Mouse (Mus musculus) C2C12 (cell line): ENCODE data around the gene Hjurp.

Source experiments
- CEBPB ChIP-seq: IDR thresholded peaks from one replicate; pipeline ENCODE4 v1.6.1; 2011; ENCODE audit warnings: low read depth, mild to moderate bottlenecking, control low read depth, moderate library complexity
- CTCF ChIP-seq: IDR thresholded peaks from one replicate; pipeline ENCODE4 v1.5.1; 2011; ENCODE audit not compliant: control insufficient read depth, insufficient read depth, insufficient read length
- FOSL1 ChIP-seq: IDR thresholded peaks from one replicate; pipeline ENCODE4 v1.8.0; 2011; ENCODE audit warnings: mild to moderate bottlenecking, low read length; ENCODE audit not compliant: poor library complexity, insufficient read depth, severe bottlenecking
- MAX ChIP-seq: IDR thresholded peaks from one replicate; pipeline ENCODE4 v1.6.1; 2011; ENCODE audit warnings: mild to moderate bottlenecking, control low read depth
- MYOD1 ChIP-seq: IDR thresholded peaks from one replicate; pipeline ENCODE4 v1.6.1; 2011; ENCODE audit warnings: low read depth; ENCODE audit not compliant: control insufficient read depth, insufficient read length
- MYOG ChIP-seq: IDR thresholded peaks from one replicate; pipeline ENCODE4 v1.6.1; 2011; ENCODE audit not compliant: control insufficient read depth, insufficient read length; ENCODE audit errors: extremely low read depth
- USF1 ChIP-seq: IDR thresholded peaks from one replicate; pipeline ENCODE4 v1.6.1; 2011; ENCODE audit warnings: low read depth, mild to moderate bottlenecking, control low read depth, moderate library complexity

DNA sequence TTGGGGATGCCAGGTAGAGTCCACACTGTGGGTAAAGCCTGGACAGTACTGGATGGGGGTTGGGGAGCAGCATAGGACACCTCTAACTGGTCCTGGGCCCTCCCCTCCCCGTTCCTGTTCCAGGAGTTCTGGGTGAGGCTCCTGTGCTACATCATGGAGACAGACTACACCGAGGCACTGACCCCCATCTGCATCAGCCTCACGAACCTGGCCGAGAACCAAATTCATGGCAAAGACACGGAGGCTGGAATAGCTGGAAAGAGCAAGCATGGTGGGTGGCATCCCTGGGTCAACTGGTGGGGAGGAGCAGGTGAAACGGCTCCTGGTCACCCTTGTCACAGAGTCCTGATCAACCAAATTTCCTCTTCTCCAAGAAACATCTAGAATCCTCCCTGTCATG, 38.7 kb downstream of the Hjurp start:
- TF ChIP-seq CTCF (no peak), MAX (no peak), MYOD1 (no peak), FOSL1 (no peak), USF1 (no peak), CEBPB (no peak), MYOG (no peak)
